Mouse (Mus musculus): ENCODE data around the gene Ccdc153. TPM values are rescaled to one million over a fixed set of nuclear protein-coding genes. Genes with fewer than 3 reads are reported as not detected.

The Ccdc153 gene
- total and polyA plus RNA-seq, 3 experiments: not detected

- no peaks in the 10 kb centered on the region for H3K4me1 ChIP-seq (ENCODE audit: control insufficient read depth in 1 of 2, insufficient read depth in 2 of 2, low read length in 2 of 2)
- H3K27ac ChIP-seq (ENCODE audit: control insufficient read depth, low read depth, low read length): no peak overlapping the region
- no peak overlapping the region for H3K9ac ChIP-seq (ENCODE audit: control insufficient read depth, low read depth, low read length, poor library complexity, severe bottlenecking)
- peaks cover 50% of the 10 kb centered on the region for H3K79me2 ChIP-seq (ENCODE audit: control insufficient read depth, insufficient read depth, low read length, poor library complexity)
- TF ChIP-seq TBP (IDR thresholded peaks at IDR 0.05; ENCODE audit: low read depth, low read length) (no peak), POLR2AphosphoS5 (IDR thresholded peaks at IDR 0.05; ENCODE audit: borderline replicate concordance, low read depth, low read length) (no peak), MEF2A (IDR thresholded peaks at IDR 0.05; ENCODE audit: extremely low read depth, insufficient replicate concordance, low read depth, low read length, poor library complexity, severe bottlenecking) (no peak)
- H3K9me3 ChIP-seq (replicated peaks; ENCODE audit: insufficient read depth, low read length): no peaks in the 10 kb centered on the region
- no peak overlapping the region for H3K4me3 ChIP-seq (ENCODE audit: control insufficient read depth in 1 of 2, insufficient read depth in 1 of 2, low read depth in 2 of 2, low read length in 2 of 2)
- peaks cover 0 to 3% of the 10 kb centered on the region in 2 experiments; a peak in 3 of 4 replicates for H3K36me3 ChIP-seq (ENCODE audit: control insufficient read depth in 1 of 2, insufficient read depth in 2 of 2, low read length in 2 of 2)
- no peaks in the 10 kb centered on the region for H3K27me3 ChIP-seq (ENCODE audit: control insufficient read depth in 1 of 2, insufficient read depth in 2 of 2, low read length in 2 of 2)
- DNase-seq (ENCODE audit: low read depth, low spot score): no peak
These were observed 14.5 kb upstream of the Ccdc153 start for GRCm38 (mm10) chr9:44225993-44226392.

DNA sequence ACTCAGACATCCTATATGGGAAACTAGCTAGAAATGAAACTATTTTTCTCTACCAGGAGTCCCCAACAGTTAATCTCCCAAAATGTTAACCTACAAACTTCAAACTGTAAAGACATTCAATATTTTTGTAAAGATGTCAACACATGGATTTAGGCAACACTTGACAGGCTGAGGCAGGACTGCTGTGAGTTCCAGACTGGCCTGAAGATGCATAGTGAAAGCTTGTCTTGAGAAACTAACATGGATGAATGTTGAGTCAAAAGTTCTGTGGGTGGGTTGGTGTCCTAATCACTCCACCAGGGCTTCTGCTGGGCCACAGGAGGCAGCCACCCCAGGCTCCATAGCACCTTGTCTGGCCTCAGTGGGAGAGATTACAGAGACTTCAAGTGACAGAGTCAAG, 8.9 kb upstream of the Ccdc153 start:
- Histone ChIP-seq H3K79me2 (ENCODE audit: control insufficient read depth, insufficient read depth, low read length, poor library complexity) (peaks cover 44% of the 10 kb centered on the region), H3K27me3 (ENCODE audit: control insufficient read depth in 1 of 2, insufficient read depth in 2 of 2, low read length in 2 of 2) (no peaks in the 10 kb centered on the region), H3K9ac (ENCODE audit: control insufficient read depth, low read depth, low read length, poor library complexity, severe bottlenecking) (no peak overlapping the region), H3K4me1 (ENCODE audit: control insufficient read depth in 1 of 2, insufficient read depth in 2 of 2, low read length in 2 of 2) (peaks cover 0 to 6% of the 10 kb centered on the region in 2 experiments; a peak in 3 of 4 replicates), H3K9me3 (replicated peaks; ENCODE audit: insufficient read depth, low read length) (no peaks in the 10 kb centered on the region), H3K4me3 (ENCODE audit: control insufficient read depth in 1 of 2, insufficient read depth in 1 of 2, low read depth in 2 of 2, low read length in 2 of 2) (no peak overlapping the region), H3K27ac (ENCODE audit: control insufficient read depth, low read depth, low read length) (no peak overlapping the region), H3K36me3 (ENCODE audit: control insufficient read depth in 1 of 2, insufficient read depth in 2 of 2, low read length in 2 of 2) (peaks cover 0 to 18% of the 10 kb centered on the region in 2 experiments; a peak in 3 of 4 replicates)
- TF ChIP-seq E2F4 (IDR thresholded peaks at IDR 0.05; ENCODE audit: borderline replicate concordance, low read depth, low read length) (no peak), NRF1 (IDR thresholded peaks at IDR 0.05; ENCODE audit: insufficient read depth, low read depth, low read length, poor library complexity, severe bottlenecking) (no peak)
- DNase-seq (ENCODE audit: low read depth, low spot score): no peak

GRCm38 (mm10) chr9:44233021-44233801, 7.3 kb upstream of the Ccdc153 start:
- H3K9me3 ChIP-seq (replicated peaks; ENCODE audit: insufficient read depth, low read length): no peaks in the 10 kb centered on the region
- peak overlapping the region; percentile 92 for H3K27ac ChIP-seq (ENCODE audit: control insufficient read depth, low read depth, low read length)
- peak overlapping the region; percentile 84 to 86 for H3K4me3 ChIP-seq (ENCODE audit: control insufficient read depth in 1 of 2, insufficient read depth in 1 of 2, low read depth in 2 of 2, low read length in 2 of 2)
- peak; percentile 95 for DNase-seq (ENCODE audit: low read depth, low spot score)
- H3K27me3 ChIP-seq (ENCODE audit: control insufficient read depth in 1 of 2, insufficient read depth in 2 of 2, low read length in 2 of 2): no peaks in the 10 kb centered on the region
- peak overlapping the region; percentile 96 for H3K9ac ChIP-seq (ENCODE audit: control insufficient read depth, low read depth, low read length, poor library complexity, severe bottlenecking)
- peaks cover 38% of the 10 kb centered on the region for H3K79me2 ChIP-seq (ENCODE audit: control insufficient read depth, insufficient read depth, low read length, poor library complexity)
- peaks cover 0 to 18% of the 10 kb centered on the region in 2 experiments; a peak in 3 of 4 replicates for H3K36me3 ChIP-seq (ENCODE audit: control insufficient read depth in 1 of 2, insufficient read depth in 2 of 2, low read length in 2 of 2)
- peaks cover 0 to 6% of the 10 kb centered on the region in 2 experiments; a peak in 3 of 4 replicates for H3K4me1 ChIP-seq (ENCODE audit: control insufficient read depth in 1 of 2, insufficient read depth in 2 of 2, low read length in 2 of 2)
- no peak for TF ChIP-seq CTCF (IDR thresholded peaks at IDR 0.05 in 2 of 3, conservative IDR thresholded peaks at IDR 0.05 in 1 of 3; ENCODE audit: control insufficient read depth in 1 of 3, insufficient read depth in 1 of 3, low read depth in 2 of 3, low read length in 3 of 3, poor library complexity in 1 of 3, severe bottlenecking in 1 of 3)
- peak; percentile 58; the same call in 1 of the 2 replicates for TF ChIP-seq CHD2 (IDR thresholded peaks at IDR 0.05; ENCODE audit: low read length)
- TF ChIP-seq E2F4 (IDR thresholded peaks at IDR 0.05; ENCODE audit: borderline replicate concordance, low read depth, low read length): 0 out of 2 replicates have a peak, but pooled peaks have one; percentile 44
- peak; percentile 90 for TF ChIP-seq MYC (IDR thresholded peaks at IDR 0.05; ENCODE audit: low read depth, low read length)
- peak; percentile 81 to 84 for TF ChIP-seq EP300 (IDR thresholded peaks at IDR 0.05; ENCODE audit: low read depth in 1 of 2, low read length in 2 of 2)
- no peak for TF ChIP-seq UBTF (IDR thresholded peaks at IDR 0.05; ENCODE audit: borderline replicate concordance, insufficient read depth, low read depth, low read length)
- 0 out of 2 replicates have a peak, but pooled peaks have one; percentile 30 for TF ChIP-seq TBP (IDR thresholded peaks at IDR 0.05; ENCODE audit: low read depth, low read length)
- peak; percentile 99 for TF ChIP-seq RCOR1 (IDR thresholded peaks at IDR 0.05; ENCODE audit: low read depth, low read length)
- peak; percentile 74; the same call in 1 of the 2 replicates for TF ChIP-seq MAFK (IDR thresholded peaks at IDR 0.05; ENCODE audit: borderline replicate concordance, low read depth, low read length)
- TF ChIP-seq KAT2A (conservative IDR thresholded peaks at IDR 0.05; ENCODE audit: low read depth, low read length): peak; percentile 38; the same call in 1 of the 2 replicates
- TF ChIP-seq BHLHE40 (IDR thresholded peaks at IDR 0.05; ENCODE audit: borderline replicate concordance, low read depth, low read length): peak; percentile 94
- peak; percentile 94 for TF ChIP-seq ETS1 (IDR thresholded peaks at IDR 0.05; ENCODE audit: low read depth, low read length)
- TF ChIP-seq CHD1 (IDR thresholded peaks at IDR 0.05; ENCODE audit: low read depth, low read length): no peak
- peak; percentile 84 for TF ChIP-seq MYB (IDR thresholded peaks at IDR 0.05; ENCODE audit: low read depth, low read length)
- peak; percentile 69 for TF ChIP-seq TCF12 (IDR thresholded peaks at IDR 0.05; ENCODE audit: low read depth, low read length)
- peak; percentile 59 for TF ChIP-seq MAX (IDR thresholded peaks at IDR 0.05; ENCODE audit: low read length)
- 0 out of 2 replicates have a peak, but pooled peaks have one; percentile 13 for TF ChIP-seq USF1 (IDR thresholded peaks at IDR 0.05; ENCODE audit: low read depth, low read length)
- peak; percentile 63; the same call in 1 of the 2 replicates for TF ChIP-seq HCFC1 (IDR thresholded peaks at IDR 0.05; ENCODE audit: low read depth, low read length)
- TF ChIP-seq MXI1 (IDR thresholded peaks at IDR 0.05; ENCODE audit: low read depth, low read length): peak; percentile 80

Measured in MEL (cell line).